Mouse (Mus musculus) adrenal gland, postnatal 10 days (tissue): ENCODE measurements around the gene Snx4. TPM values are rescaled to one million over a fixed set of nuclear protein-coding genes. Genes with fewer than 3 reads are reported as not detected.

Experiments
- DNase-seq: peaks from one replicate; pipeline ENCODE4 v3.0.0; 2021; ENCODE audit warnings: mixed read lengths
- total RNA-seq, 2 experiments: library from RNA; stranded (reverse); gene quantifications; 2 replicates each; pipeline ENCODE4 v1.2.3; 2021

The Snx4 gene
- total RNA-seq, 2 experiments from 2014 or later: 50.2 to 53.0 TPM

DNA sequence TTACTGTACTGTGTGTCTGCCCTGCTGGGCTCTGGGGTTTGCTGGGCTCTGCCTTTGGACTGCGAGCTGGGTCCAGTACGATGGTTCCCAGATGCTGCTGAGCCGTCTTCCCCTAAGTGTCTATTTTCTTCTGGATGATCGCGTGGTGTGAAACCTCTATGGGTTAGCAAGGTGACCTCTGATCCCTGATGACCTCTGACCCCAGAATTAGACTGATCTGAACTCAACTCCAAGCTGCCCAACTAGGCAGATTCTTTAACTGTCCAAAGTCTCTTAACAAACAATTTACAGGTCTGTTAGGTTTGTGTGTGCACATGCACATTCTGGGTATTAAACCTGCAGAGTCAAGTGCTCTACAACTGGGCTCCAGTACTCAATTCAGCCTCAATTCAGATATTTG lies 91.9 kb downstream of the Snx4 start:
- DNase-seq: no peak

DNA sequence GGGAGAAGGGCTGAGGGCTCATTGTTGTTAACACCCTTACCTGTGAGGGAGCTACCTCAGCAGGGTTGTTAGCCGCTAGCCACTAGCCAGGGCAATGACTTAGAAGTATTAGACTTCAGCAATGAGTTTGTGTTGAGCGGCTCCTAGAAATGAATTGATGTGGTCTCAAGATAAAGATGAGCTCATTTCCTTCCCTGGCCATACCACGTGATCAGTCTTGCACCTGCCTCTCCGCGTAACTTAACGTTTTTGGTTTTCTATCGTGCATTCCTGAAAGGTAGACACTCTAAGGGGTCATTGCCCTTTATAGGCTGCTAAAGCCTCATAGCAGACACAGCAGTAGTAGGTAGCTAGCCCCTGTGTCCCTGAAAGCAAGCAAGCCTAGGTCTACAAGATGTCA lies 92.4 kb downstream of the Snx4 start:
- DNase-seq: no peak

DNA sequence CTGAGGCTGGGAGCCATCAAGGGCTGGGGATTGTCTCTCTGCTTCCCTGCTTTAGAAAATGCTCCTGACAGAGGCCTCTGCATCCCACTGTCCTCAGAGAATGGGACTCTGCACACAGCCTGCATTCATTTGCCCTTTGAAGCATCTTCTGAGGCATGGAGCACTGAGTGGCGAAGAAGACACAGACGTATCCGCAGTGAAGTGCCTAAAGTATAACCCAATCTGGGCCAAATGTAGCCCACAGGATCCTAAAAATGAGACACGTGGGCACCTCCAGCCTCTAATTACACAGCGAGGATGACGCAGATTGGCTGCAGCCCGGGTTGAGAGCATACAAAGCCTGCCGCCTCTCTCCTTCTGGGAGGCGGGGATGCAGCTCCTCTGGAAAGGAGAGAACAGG lies 93.1 kb downstream of the Snx4 start:
- peak; percentile 25 for DNase-seq

DNA sequence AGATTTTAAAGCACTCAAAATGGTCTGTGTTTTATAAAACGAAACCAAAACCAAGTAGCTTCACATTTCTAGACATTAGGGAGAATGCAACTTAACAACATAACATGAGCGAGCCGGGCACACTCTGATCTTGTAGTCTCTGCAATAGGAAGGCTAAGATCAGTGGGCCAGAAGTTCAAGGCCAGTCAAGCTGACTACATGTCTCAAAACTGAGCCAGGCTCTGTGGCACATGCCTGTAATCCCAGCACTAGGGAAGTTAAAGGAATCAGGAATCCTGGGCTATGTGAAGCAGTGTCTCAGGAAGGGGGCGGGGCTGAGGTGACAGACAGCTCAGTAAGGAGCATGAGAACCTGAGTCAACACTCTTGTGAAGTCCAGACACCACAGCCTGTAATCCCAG lies 93.6 kb downstream of the Snx4 start:
- DNase-seq: peak; percentile 54

DNA sequence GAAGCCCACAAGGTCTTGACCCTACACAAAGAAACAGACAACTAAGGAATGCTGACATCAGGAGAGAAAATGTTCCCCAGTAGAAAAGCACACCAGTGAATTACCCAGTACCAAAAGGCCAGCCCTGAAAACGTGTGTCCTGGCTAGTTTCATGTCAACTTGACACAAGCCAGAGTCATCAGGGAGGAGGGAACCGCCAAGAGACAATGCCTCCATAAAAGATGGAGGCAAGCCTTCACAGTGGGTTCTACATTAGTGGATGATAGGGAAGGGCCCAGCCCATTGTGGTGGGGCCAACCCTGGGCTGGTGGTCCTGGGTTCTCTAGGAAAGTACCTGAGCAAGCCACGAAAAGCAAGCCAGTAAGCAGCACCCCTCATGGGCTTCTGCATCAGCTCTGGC lies 95.1 kb downstream of the Snx4 start:
- no peak for DNase-seq

DNA sequence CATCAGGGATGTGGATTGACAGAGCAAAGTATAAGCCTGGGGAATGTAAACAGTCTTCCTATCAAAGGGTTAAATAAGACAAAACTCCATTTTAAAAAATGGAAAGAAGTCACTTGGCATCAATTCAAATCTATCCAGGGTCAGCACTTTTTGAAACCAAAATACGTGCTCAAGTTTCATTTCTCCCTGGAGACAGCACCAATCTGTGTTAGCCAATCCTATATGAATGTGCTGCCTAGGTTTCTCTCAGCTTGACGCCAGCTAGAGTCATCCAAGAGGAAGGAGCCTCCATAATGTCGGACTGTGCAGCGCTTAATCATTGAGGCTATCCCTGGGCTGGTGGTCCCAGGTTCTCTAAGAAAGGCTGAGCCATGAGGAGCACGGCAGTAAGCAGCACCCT lies 95.9 kb downstream of the Snx4 start:
- no peak for DNase-seq

Other genes with a start within 250 kb of the Snx4 start
- gene Iqcg, start 195.2 kb upstream of the Snx4 start, total RNA-seq: 1 to 10 TPM; 2.4 to 3.1 TPM
- 100 to 1,000 TPM; 635 to 640 TPM for gene Rpl35a, start 195.0 kb upstream of the Snx4 start, total RNA-seq
- gene Lmln, start 188.9 kb upstream of the Snx4 start, total RNA-seq: 1 to 10 TPM; 5.5 to 9.9 TPM
- 10 to 100 TPM; 43.8 to 57.3 TPM for gene Osbpl11, start 66.4 kb upstream of the Snx4 start, total RNA-seq
- gene Zfp148, start 129.4 kb downstream of the Snx4 start, total RNA-seq: 10 to 100 TPM; 56.0 to 64.5 TPM